Mouse (Mus musculus) layer of hippocampus, adult 18-20 months (tissue): ENCODE measurements around the gene Cd248. TPM values are rescaled to one million over a fixed set of nuclear protein-coding genes. Genes with fewer than 3 reads are reported as not detected.
"Not testable (repeated sequence)": the region's sequence is repeated elsewhere in the genome, so short reads cannot be mapped to it uniquely, and the experiment has no call there.

Experiments
- DNase-seq, 2 experiments: peaks; one replicate each; pipeline ENCODE4 v3.0.0; 2022; ENCODE audit warnings: low spot score in 2 of 2
- total RNA-seq, 2 experiments: library from RNA; stranded (reverse); gene quantifications; 2 replicates each; pipeline ENCODE4 v1.2.3; 2021

Cd248 gene
- total RNA-seq, 2 experiments from 2014 or later, result 1.7 to 1.8 TPM

GRCm38 (mm10) chr19:5072389-5073019 lies 4.6 kb downstream of the Cd248 start:
- peak in 1 of 2 experiments; percentile 6 for DNase-seq

- DNase-seq, result peak in 1 of 2 experiments; percentile 59
These were observed 5.2 kb downstream of the Cd248 start for GRCm38 (mm10) chr19:5073028-5073427.

DNA sequence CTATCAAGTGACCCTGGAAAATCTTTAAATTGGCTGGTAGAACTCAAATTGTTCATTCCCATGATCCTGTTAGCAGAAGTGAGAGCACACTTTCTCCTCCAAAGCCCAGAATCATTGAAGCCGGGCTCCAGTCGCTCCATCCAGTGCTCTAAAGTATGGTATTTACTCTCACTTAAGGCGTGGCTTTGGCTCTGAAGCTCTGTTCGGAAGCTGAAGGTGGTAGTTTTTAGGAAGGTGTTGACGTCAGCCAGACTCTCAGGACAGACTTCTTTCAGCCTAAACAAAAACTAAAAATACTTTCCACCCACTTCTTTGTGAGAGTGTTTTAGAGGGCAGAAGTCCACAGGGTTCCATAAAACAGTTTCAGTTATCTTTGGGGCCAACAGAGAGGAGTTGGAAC lies 5.6 kb downstream of the Cd248 start:
- no peak for DNase-seq

DNA sequence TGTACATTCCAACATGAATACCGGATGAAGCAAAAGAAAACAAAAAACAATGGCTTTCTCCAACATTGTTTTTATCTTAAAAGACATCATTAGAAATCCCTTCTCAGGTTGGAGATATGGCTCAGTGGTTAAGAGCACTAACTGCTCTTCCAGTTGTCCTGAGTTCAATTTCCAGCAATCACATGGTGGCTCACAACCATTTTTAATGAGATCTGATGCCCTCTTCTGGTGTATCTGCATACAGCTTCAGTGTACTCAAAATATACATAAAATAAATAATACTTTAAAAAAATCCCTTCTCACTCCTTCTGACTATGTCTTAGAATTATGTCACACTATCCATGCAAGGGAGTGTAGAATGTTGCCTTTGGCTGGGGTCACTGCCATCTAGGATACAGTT lies 11.4 kb downstream of the Cd248 start:
- DNase-seq, result no peak

GRCm38 (mm10) chr19:5082005-5082404 lies 14.1 kb downstream of the Cd248 start:
- DNase-seq, result no peak

DNA sequence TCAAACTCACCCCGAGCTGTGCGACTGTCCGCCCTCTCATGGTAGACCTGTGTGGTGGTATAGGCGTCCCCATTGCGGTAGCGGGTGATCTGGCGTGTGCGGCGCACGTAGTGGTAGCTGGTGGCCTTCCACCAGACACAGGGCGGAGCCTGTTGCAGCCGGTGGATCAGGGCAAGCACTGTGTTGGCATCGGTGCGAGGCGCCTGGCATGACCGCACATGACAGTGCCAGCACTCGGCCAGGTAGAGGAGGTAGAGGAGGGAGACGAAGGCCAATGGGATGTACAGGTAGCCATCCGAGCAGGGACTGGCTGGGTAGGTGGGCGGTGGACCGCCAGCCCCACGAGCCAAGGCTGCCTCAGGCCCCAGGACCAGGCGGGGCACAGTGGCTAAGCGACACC lies 14.7 kb downstream of the Cd248 start:
- no peak for DNase-seq

DNA sequence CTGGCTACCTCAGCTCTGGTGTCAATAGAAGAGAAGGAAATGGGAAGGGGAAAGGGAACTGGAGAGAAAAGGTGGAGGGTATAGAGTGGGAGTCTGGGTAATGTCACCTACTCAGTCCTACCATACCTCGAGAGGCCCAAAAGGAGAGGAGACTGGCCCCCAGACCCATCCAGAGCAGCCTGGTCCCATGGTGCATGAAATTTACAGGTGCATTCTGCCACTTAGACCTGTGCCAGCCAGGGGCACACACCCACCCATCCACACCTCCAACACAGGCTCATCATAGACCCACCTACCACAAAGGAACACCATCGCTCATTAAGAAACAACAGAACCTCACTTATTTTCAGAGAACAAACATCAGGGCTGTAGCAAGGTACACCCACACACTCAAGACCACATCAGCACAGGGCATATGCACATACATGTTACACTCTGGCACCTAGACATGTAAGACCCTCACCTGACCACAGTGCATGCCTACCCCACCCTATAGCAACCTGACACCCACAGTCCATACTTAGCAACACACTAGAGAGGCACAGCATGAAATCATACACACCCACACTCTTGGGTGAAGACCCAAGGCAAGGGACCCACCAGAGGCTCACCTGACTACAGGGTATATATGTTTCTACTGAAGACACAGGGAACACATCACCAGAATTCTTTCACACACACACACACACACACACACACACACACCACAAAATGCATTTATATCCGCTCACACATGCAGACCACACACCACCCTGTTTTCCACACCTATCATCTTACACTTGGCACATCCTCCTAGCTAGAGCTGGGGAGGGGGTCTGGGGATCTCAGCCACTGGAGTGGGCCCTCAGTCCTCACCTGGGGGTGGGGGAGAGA lies 16.3 kb downstream of the Cd248 start:
- peak in 1 of 2 experiments; percentile 25 for DNase-seq

GRCm38 (mm10) chr19:5084834-5085144 lies 16.9 kb downstream of the Cd248 start:
- no peak for DNase-seq

DNA sequence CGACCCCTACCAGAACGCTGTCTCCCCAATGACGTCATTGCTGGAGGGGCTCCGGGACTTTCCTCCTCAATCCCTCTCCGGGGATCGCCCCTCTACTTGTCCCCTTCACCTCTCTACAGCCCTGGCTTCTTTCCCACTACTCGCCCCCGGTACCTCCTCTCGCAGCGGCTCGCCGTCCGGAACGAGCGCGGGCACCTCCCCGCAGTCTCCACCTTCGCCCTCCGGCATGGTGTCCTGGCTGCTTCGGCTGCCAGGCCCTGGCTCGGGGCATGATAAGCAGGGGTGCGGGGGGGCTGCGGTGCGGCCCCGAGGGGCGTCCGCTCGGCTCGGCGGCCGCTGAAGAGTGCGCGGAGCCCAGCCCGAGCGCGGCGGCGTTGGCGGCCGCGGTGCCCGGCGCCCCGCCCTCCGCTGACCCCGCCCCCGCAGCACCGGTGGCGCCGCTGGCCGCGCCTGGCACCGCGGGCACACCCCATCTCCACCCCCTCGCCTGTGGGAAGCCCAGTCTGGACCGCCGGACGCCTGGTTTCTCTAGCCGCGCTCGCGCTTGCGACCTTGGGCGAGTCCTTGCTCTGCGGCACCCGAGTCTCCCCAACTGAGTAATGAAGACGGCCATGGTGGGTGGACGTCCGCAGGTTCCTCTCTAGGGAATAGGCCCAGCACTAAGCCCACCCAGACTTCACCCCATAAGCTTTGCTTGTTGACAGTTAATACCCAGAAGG lies 17.4 kb downstream of the Cd248 start, which contains the start of gene Tmem151a:
Tmem151a (minus strand) TSS at position 387 of the 719 bp plus-strand sequence.
- peak in 1 of 2 experiments; percentile 65 for DNase-seq

- not testable (repeated sequence) for DNase-seq
These were observed 18.7 kb downstream of the Cd248 start for GRCm38 (mm10) chr19:5086533-5086932.

GRCm38 (mm10) chr19:5087884-5088728 lies 20.2 kb downstream of the Cd248 start, which contains the start of gene Yif1a:
Gene Yif1a, plus strand, starts transcription at chr19:5088538.
- peak; percentile 96 to 99 for DNase-seq

DNA sequence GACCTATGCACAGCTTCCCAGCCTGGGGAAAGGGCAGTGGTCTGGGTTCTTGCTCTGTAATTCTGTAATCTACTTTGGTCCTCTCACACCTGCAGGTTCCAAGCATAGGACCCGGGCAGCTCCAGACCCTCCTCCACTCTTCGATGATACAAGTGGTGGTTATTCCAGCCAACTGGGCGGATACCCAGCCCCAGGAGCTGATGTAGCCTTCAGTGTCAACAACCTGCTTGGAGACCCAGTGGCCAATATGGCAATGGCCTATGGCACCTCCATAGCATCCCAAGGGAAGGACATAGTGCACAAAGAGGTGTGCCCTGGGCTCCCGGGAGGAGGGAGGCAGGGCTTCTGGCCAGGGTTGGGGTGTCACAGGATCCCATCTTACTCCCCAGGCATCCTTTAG lies 21.4 kb downstream of the Cd248 start:
- DNase-seq, result no peak

- no peak for DNase-seq
These were observed 24.2 kb downstream of the Cd248 start for GRCm38 (mm10) chr19:5092083-5092482.

GRCm38 (mm10) chr19:5093481-5094242 lies 25.8 kb downstream of the Cd248 start:
- no peak for DNase-seq

GRCm38 (mm10) chr19:5094243-5094632 lies 26.4 kb downstream of the Cd248 start:
- DNase-seq, result peak; percentile 95 to 99

GRCm38 (mm10) chr19:5094746-5095417 lies 27.0 kb downstream of the Cd248 start:
- peak in 1 of 2 experiments; percentile 60 for DNase-seq

- peak; percentile 71 to 89 for DNase-seq
These were observed 28.1 kb downstream of the Cd248 start for GRCm38 (mm10) chr19:5095887-5096474.

DNA sequence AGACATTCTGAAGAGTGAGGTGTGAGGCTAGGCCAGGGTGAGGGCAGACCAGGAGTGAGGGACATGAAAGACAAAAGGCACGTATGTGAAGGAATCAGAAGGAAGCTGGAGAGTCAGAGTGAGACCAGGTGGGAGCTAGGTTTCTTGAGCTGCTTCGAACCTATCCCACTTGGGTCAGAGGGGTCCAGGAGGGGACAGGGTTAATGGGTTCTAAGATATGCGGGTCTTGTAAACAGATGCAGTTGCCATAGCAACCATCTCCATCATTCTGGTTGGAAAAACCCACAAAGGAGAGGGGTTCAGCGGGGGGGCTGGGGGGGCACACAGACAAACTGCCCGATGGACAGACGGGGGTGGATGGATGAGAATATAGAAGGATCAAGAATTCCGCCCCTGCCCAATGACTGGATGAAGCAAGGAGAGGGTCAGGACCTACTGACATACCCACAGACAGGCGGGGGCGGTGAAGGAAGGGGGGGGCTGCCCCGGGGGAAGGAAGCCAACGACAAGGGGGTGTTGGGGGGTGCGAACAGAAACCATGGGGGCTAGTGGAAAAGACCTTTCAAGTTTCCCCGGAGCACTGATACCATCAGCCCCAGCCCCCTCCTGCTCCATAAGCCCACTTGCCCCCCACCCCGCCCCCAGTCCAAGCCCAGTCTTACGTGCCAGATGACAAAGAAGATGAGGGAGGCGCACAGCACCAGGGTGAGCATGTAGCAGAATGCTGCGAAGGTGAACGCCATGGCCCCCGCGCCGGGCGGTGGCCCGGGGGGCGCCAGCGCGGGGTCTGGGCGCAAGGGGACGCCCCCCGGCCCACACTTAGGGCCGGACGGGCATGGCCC lies 29.9 kb downstream of the Cd248 start:
- no peak for DNase-seq
